Mouse (Mus musculus) G1E (cell line): Measurements from ENCODE around the gene Acta1.

ENCODE experiments used
- CTCF ChIP-seq: IDR thresholded peaks from 2 replicates; pipeline ENCODE4 v1.5.1; 2012; ENCODE audit warnings: low read depth, low read length, inconsistent platforms, mixed read lengths
- GATA1 ChIP-seq: IDR thresholded peaks from 2 replicates; pipeline ENCODE4 v1.6.1; 2012; ENCODE audit warnings: borderline replicate concordance, low read length, inconsistent platforms, mixed read lengths
- POLR2AphosphoS5 ChIP-seq: IDR thresholded peaks from 2 replicates; pipeline ENCODE4 v1.6.1; 2012; ENCODE audit warnings: low read depth, low read length, inconsistent platforms; ENCODE audit not compliant: insufficient replicate concordance

- TF ChIP-seq CTCF: no peak
- TF ChIP-seq GATA1: no peak
- TF ChIP-seq POLR2AphosphoS5: no peak
Observed at GRCm38 (mm10) chr8:123895680-123896365, 1.3 kb upstream of the Acta1 start.
